Mouse (Mus musculus): Measurements from ENCODE around the gene Dock7. TPM values are rescaled to one million over a fixed set of nuclear protein-coding genes. Genes with fewer than 3 reads are reported as not detected.

Dock7 gene
- polyA plus RNA-seq, 1 experiment from 2014 or later: 108 TPM

DNA sequence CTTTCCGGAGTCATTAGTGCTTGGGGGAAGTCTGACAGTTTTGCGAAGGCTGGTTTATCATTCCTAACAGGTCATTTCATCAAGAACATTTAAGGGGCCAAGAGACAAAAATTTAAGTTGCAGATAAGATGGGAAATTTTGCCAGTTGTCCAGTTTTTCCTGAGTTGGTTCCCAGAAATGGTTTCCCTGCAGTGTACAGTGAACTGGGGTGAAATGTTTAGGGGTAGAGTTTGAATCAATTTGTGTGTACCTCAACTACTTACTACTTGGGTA lies 195.9 kb downstream of the Dock7 start:
- Histone ChIP-seq H3K27me3 (ENCODE audit: control insufficient read depth, insufficient read depth, low read length) (no peaks in the 10 kb centered on the region), H3K4me3 (ENCODE audit: low read depth, low read length) (peak overlapping the region; percentile 99), H3K27ac (ENCODE audit: low read depth, low read length) (no peak overlapping the region), H3K9me3 (ENCODE audit: control insufficient read depth, low read length) (no peaks in the 10 kb centered on the region), H3K36me3 (ENCODE audit: control insufficient read depth, insufficient read depth, low read length) (no peaks in the 10 kb centered on the region), H3K4me2 (ENCODE audit: low read depth, low read length, severe bottlenecking) (peak overlapping the region; percentile 73), H3K9ac (ENCODE audit: low read length) (peak overlapping the region; percentile 95), H3K4me1 (replicated peaks; ENCODE audit: control insufficient read depth, insufficient read depth, low read length) (no peaks in the 10 kb centered on the region)
- no peak for DNase-seq (ENCODE audit: low spot score)
- 0% methylated on average over 2 of the region's 2 CpGs for WGBS
- no peak for ATAC-seq (replicated peaks; ENCODE audit: low FRiP score)

DNA sequence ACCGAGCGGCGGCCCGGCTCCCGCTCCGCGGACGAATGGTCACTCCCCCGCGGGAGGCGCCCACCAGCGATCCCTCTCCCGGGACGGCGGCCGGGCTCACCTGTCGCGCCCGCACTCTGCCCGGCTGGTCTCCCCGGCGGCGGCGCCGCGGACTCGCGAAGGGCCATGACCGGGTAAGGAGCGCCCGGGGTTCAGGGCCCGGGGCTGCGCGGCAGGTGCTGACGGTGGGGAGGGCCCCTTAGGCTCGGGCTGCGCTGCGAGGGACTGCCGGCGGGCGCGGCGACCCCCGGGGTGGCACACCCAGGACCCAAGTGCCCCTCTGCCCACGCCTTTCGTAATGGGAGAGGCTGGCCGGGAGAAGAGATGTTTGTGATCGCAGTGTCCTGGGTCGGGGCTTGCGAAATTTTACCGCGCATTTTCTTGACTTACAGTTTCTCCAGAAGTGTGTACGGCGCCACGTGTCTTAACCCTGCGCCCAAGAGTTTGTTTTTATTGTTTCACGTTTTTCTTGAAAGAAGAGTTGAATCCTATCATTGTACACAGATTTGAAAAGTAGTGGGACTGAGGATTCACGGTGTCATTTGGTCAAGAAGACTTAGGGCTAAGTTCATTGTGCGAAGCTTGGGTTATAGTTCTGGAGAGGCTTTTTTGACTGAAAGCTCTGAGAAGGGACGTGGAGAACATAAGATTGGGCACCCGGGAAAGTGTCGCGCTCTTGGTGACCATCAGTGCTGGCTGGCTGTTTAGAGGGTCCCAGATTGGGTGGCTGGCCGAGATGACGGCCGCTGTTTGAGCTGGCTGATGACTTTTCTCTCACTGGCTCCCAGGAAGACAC lies 196.4 kb downstream of the Dock7 start:
- Histone ChIP-seq H3K27me3 (ENCODE audit: control insufficient read depth, insufficient read depth, low read length) (no peaks in the 10 kb centered on the region), H3K9ac (ENCODE audit: low read length) (peak overlapping the region; percentile 95), H3K4me1 (replicated peaks; ENCODE audit: control insufficient read depth, insufficient read depth, low read length) (no peaks in the 10 kb centered on the region), H3K4me3 (ENCODE audit: low read depth, low read length) (peak overlapping the region; percentile 99), H3K27ac (ENCODE audit: low read depth, low read length) (peak overlapping the region; percentile 99), H3K36me3 (ENCODE audit: control insufficient read depth, insufficient read depth, low read length) (no peaks in the 10 kb centered on the region), H3K9me3 (ENCODE audit: control insufficient read depth, low read length) (no peaks in the 10 kb centered on the region), H3K4me2 (ENCODE audit: low read depth, low read length, severe bottlenecking) (peak overlapping the region; percentile 73)
- ATAC-seq (replicated peaks; ENCODE audit: low FRiP score) (peak; percentile 17; the same call in 1 of the 2 replicates), DNase-seq (ENCODE audit: low spot score) (peak; percentile 62)
- WGBS: under 1% methylated on average over 58 of the region's 66 CpGs

DNA sequence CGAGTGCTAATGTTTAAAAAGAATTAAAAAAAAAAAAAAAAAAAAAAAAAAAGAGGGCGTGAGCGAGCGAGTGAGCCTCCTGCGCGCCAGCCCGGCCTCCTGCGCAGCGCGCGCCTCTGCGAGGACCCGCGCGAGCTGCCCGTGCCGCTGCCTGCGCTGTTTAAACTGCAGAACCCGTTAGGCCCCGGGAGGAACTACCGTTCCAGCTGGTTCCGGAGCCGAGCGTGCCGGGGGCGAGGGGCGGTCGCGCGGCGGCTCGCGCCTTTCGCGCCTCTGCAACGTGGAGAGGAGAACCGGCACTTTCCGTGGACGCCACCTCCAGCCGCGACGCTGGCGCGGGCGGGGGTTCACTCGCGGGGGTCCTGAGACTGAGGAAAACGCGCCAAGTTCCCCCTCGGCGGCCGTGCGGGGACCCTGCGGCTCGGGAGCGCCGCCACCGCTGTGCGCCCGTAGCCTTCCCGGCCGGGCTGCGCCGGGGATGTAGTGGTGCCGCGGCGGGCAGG lies 197.1 kb downstream of the Dock7 start, which contains the start of gene Usp1:
Usp1 (plus strand) TSS at position 243 of the 503 bp plus-strand sequence.
- peak; percentile 76 for ATAC-seq (replicated peaks; ENCODE audit: low FRiP score)
- Histone ChIP-seq H3K9me3 (ENCODE audit: control insufficient read depth, low read length) (no peaks in the 10 kb centered on the region), H3K27ac (ENCODE audit: low read depth, low read length) (peak within 1 kb of the TSS; percentile 99), H3K36me3 (ENCODE audit: control insufficient read depth, insufficient read depth, low read length) (no peaks in the 10 kb centered on the region), H3K27me3 (ENCODE audit: control insufficient read depth, insufficient read depth, low read length) (no peaks in the 10 kb centered on the region), H3K9ac (ENCODE audit: low read length) (peak within 1 kb of the TSS; percentile 95), H3K4me3 (ENCODE audit: low read depth, low read length) (peak within 1 kb of the TSS; percentile 99), H3K4me2 (ENCODE audit: low read depth, low read length, severe bottlenecking) (peak within 1 kb of the TSS; percentile 73), H3K4me1 (replicated peaks; ENCODE audit: control insufficient read depth, insufficient read depth, low read length) (no peaks in the 10 kb centered on the region)
- peak; percentile 92 for DNase-seq (ENCODE audit: low spot score)
- 0% methylated on average over 61 of the region's 67 CpGs for whole genome bisulfite sequencing

DNA sequence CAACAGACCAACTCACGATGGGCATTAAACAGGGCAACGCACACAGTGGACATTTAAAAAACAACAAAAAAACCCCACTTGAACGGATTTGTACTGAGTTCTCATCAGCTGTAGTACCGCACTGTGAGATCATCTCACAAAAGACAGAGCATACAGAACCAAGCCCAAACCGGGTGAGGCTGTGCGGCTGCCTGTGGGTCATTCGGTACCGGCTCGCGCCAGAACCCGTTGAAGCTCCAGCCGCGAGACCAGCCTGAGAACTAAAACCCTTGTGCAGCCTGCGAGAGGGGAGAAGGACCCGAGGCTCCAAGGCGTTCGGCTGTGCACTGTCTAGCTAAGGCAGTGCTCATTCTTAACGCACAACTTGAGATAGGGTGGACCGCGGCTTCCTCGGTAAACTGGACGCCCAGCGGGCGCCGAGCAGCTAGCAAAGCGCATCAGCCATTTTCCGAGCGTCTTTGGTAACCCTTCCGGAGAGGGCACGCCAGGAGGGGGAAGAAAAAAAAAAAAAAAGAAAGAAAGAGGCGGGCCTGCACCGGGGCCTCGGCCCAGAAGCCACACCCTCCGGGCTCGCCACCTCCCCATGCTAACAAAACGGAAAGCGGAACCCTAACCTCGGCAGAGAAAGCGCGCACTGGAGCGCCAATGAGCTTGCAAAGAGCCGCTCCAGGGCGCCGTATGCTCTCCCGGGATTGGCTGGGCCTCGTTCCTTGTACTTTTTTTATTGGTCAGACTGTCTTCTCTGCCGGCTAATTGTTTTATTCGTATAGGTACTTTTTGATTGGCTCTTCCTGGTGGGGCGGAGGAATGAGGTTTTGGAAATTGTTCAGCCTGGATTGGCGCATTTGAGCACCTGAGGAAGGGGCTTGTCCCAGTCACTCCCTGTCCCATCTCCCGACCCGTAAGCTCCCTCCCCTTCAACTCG lies 197.8 kb downstream of the Dock7 start:
- ATAC-seq (replicated peaks; ENCODE audit: low FRiP score) (peak; percentile 96), DNase-seq (ENCODE audit: low spot score) (peak; percentile 99)
- no peaks in the 10 kb centered on the region for H3K4me1 ChIP-seq (replicated peaks; ENCODE audit: control insufficient read depth, insufficient read depth, low read length)
- peak overlapping the region; percentile 99 for H3K4me3 ChIP-seq (ENCODE audit: low read depth, low read length)
- peak overlapping the region; percentile 95 for H3K9ac ChIP-seq (ENCODE audit: low read length)
- H3K27ac ChIP-seq (ENCODE audit: low read depth, low read length): peak overlapping the region; percentile 99
- peak overlapping the region; percentile 73 for H3K4me2 ChIP-seq (ENCODE audit: low read depth, low read length, severe bottlenecking)
- WGBS: under 1% methylated on average over 52 of the region's 53 CpGs
- no peaks in the 10 kb centered on the region for H3K36me3 ChIP-seq (ENCODE audit: control insufficient read depth, insufficient read depth, low read length)
- no peaks in the 10 kb centered on the region for H3K9me3 ChIP-seq (ENCODE audit: control insufficient read depth, low read length)
- no peaks in the 10 kb centered on the region for H3K27me3 ChIP-seq (ENCODE audit: control insufficient read depth, insufficient read depth, low read length)

DNA sequence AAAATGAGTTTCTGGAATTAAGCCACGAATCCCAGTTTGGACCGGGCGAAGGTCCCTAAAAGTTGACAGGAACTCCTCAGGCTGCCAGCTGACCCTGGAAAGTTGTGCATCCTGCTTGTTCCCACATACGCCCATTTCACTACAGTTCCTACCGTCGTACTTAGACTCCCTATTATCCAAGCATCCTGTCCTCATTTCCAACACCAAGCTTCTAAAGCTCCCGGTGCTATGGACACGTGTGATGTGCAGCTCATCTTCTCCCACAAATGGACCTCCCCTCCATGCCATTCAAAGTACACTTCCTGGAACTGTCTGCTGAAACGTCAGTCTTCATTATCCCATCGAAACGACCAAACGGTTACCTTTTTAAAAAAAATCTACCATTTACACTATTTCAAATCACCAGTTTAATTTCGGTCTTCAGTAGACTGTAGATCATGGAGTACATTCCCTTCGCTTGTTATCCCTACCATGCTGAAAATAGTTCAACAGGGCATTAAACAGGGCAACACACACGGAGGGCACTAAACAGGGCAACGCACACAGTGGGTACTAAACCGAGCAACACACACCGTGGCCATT lies 198.6 kb downstream of the Dock7 start:
- ATAC-seq (replicated peaks; ENCODE audit: low FRiP score): 0 out of 2 replicates have a peak, but pooled peaks have one; percentile 1

DNA sequence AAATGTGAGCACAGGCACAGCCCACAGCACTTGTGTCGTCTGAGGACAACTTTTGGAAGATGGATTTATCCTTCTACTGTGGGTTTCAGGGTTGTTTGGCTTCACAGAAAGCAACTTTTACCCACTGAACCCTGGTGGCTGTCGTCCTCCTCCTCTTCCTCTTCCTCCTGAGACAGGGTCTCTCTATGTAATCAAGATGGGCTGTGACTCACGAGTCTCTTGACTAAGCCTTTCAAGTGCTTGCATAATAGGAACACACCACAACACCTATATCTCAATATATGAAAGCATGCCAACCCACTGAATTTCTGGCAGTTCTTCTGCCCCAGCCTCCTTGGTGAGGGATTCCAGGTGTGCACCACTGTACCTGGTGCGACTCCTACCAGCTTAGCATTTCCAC lies 199.8 kb downstream of the Dock7 start:
- DNase-seq (ENCODE audit: low spot score): no peak
- Histone ChIP-seq H3K9ac (ENCODE audit: low read length) (no peak overlapping the region), H3K9me3 (ENCODE audit: control insufficient read depth, low read length) (no peaks in the 10 kb centered on the region)

More for the DNA sequence above, 198.6 kb downstream of the Dock7 start:
- Histone ChIP-seq H3K36me3 (ENCODE audit: control insufficient read depth, insufficient read depth, low read length) (no peaks in the 10 kb centered on the region), H3K27me3 (ENCODE audit: control insufficient read depth, insufficient read depth, low read length) (no peaks in the 10 kb centered on the region), H3K4me2 (ENCODE audit: low read depth, low read length, severe bottlenecking) (peak overlapping the region; percentile 73), H3K4me3 (ENCODE audit: low read depth, low read length) (peak overlapping the region; percentile 99), H3K27ac (ENCODE audit: low read depth, low read length) (peak overlapping the region; percentile 99), H3K9me3 (ENCODE audit: control insufficient read depth, low read length) (no peaks in the 10 kb centered on the region), H3K4me1 (replicated peaks; ENCODE audit: control insufficient read depth, insufficient read depth, low read length) (no peaks in the 10 kb centered on the region), H3K9ac (ENCODE audit: low read length) (peak overlapping the region; percentile 92)
- DNase-seq (ENCODE audit: low spot score): no peak
- 16% methylated on average over 18 of the region's 18 CpGs for WGBS

DNA sequence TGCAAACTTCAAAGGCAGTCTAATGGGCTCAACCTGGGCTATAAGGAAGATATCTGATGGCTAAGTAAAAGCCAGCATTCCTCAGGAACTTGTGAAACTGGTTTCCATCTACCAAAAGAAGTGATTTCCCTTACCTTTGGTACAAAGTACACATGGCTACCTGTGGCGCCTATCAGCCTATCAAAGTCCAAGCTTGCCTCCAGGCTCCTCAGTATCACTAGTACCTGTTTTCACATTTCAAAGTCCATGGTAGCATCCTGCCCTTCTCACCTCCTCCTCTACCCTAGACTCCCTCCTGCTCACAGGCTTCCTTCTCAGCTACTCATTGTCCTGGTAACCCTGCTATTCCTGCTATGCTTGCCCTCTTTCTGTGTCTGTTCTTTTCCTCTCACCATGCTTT lies 202.5 kb downstream of the Dock7 start:
- no peak overlapping the region for H3K4me2 ChIP-seq (ENCODE audit: low read depth, low read length, severe bottlenecking)

More for the DNA sequence above, 199.8 kb downstream of the Dock7 start:
- no peaks in the 10 kb centered on the region for H3K36me3 ChIP-seq (ENCODE audit: control insufficient read depth, insufficient read depth, low read length)
- no peaks in the 10 kb centered on the region for H3K4me1 ChIP-seq (replicated peaks; ENCODE audit: control insufficient read depth, insufficient read depth, low read length)
- H3K4me2 ChIP-seq (ENCODE audit: low read depth, low read length, severe bottlenecking): no peak overlapping the region
- H3K27me3 ChIP-seq (ENCODE audit: control insufficient read depth, insufficient read depth, low read length): no peaks in the 10 kb centered on the region
- WGBS: 92% methylated on average over 4 of the region's 4 CpGs
- no peak overlapping the region for H3K27ac ChIP-seq (ENCODE audit: low read depth, low read length)
- no peak overlapping the region for H3K4me3 ChIP-seq (ENCODE audit: low read depth, low read length)
- no peak for ATAC-seq (replicated peaks; ENCODE audit: low FRiP score)

DNA sequence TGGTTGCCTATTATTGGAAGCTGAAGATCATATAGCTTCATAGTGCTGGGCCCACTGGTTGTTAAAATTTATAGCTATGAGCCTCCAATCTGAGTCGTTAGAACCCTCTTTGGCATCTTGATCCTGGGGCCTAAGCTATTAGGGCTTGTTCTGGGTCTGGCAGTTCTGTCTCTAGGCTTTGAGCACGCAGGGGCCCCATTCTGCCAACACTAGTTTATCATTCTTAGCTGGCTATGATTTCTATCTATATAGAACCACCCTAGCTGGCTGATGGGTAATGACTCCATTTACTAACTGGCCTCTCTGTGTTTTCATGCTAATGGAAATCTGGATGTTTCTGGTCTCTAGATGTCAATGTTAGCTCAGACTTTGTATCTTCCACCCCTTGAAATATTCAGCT lies 203.0 kb downstream of the Dock7 start:
- H3K36me3 ChIP-seq (ENCODE audit: control insufficient read depth, insufficient read depth, low read length): no peaks in the 10 kb centered on the region
- 78% methylated on average over 2 of the region's 2 CpGs for WGBS
- no peak for ATAC-seq (replicated peaks; ENCODE audit: low FRiP score)
- H3K4me3 ChIP-seq (ENCODE audit: low read depth, low read length): no peak overlapping the region
- H3K27me3 ChIP-seq (ENCODE audit: control insufficient read depth, insufficient read depth, low read length): no peaks in the 10 kb centered on the region
- H3K9ac ChIP-seq (ENCODE audit: low read length): no peak overlapping the region
- no peak overlapping the region for H3K27ac ChIP-seq (ENCODE audit: low read depth, low read length)
- H3K9me3 ChIP-seq (ENCODE audit: control insufficient read depth, low read length): no peaks in the 10 kb centered on the region
- no peaks in the 10 kb centered on the region for H3K4me1 ChIP-seq (replicated peaks; ENCODE audit: control insufficient read depth, insufficient read depth, low read length)
- H3K4me2 ChIP-seq (ENCODE audit: low read depth, low read length, severe bottlenecking): no peak overlapping the region
- DNase-seq (ENCODE audit: low spot score): no peak

More for the DNA sequence above, 202.5 kb downstream of the Dock7 start:
- no peaks in the 10 kb centered on the region for H3K4me1 ChIP-seq (replicated peaks; ENCODE audit: control insufficient read depth, insufficient read depth, low read length)
- no peaks in the 10 kb centered on the region for H3K36me3 ChIP-seq (ENCODE audit: control insufficient read depth, insufficient read depth, low read length)
- H3K9me3 ChIP-seq (ENCODE audit: control insufficient read depth, low read length): no peaks in the 10 kb centered on the region
- ATAC-seq (replicated peaks; ENCODE audit: low FRiP score) (no peak), DNase-seq (ENCODE audit: low spot score) (no peak)
- WGBS: 100% methylated on average over 1 of the region's 1 CpGs
- H3K27me3 ChIP-seq (ENCODE audit: control insufficient read depth, insufficient read depth, low read length): no peaks in the 10 kb centered on the region
- no peak overlapping the region for H3K4me3 ChIP-seq (ENCODE audit: low read depth, low read length)
- H3K9ac ChIP-seq (ENCODE audit: low read length): no peak overlapping the region
- no peak overlapping the region for H3K27ac ChIP-seq (ENCODE audit: low read depth, low read length)
